Mouse (Mus musculus): ENCODE results near the gene Ccl8.

GRCm38 (mm10) chr11:82163285-82163684 is 48.3 kb downstream of the Ccl8 start:
- no peak for TF ChIP-seq CTCF (IDR thresholded peaks at IDR 0.05; ENCODE audit: extremely low read depth, insufficient read depth, insufficient read length, insufficient replicate concordance)
- TF ChIP-seq POLR2A (IDR thresholded peaks at IDR 0.05; ENCODE audit: low read depth, low read length), result no peak

Data from spleen, adult 2 months (tissue).